ENCODE assay signal across 32 mouse cellular contexts in the genomic region with DNA sequence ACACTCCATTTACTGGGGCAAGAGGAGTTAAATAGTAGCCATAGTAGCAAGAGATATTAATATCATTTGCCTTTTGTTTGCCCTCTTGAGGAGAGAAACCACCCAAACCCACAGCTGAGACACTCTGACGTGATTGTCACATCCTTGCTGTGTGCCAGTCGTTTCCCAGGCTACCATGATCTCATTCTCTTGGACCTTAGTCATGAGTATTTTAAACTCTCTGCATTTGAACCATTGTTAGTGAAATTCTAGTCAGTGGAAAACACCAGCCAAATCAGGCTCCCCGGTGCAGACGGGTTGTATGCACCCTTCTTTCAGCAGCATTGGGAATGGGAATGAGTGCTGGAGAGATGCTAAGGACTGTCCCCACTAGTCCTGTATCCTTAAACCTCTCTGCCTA. TPM values are rescaled to one million over a fixed set of nuclear protein-coding genes. Genes with fewer than 3 reads are reported as not detected.
DNase-seq lines count a peak whose midpoint lies in the region; ATAC-seq and TF ChIP-seq lines count a peak whose summit lies in the region.
"Had no signal": no experiment of that assay in that cellular context is flagged by ENCODE, and none has a peak within 500 bp of the region (broad histone marks: within the 10 kb centered on the region; RNA-seq: fewer than 3 reads in every experiment).

No protein-coding gene starts in this region.

- no peak for TF ChIP-seq CTCF in hindbrain, postnatal 0 days (IDR thresholded peaks at IDR 0.05; ENCODE audit: low read depth)

- no peaks in the 10 kb centered on the region for H3K36me3 ChIP-seq in hindbrain, postnatal 0 days (ENCODE audit: insufficient read depth, low read length)
- no peaks in the 10 kb centered on the region for H3K36me3 ChIP-seq in hindbrain, embryonic 10.5 days
- H3K36me3 ChIP-seq in forebrain, embryonic 10.5 days (replicated peaks) = no peaks in the 10 kb centered on the region
- H3K36me3 ChIP-seq: embryonic facial prominence, embryonic 12.5 days; G1E; heart, embryonic 10.5 days; kidney, embryonic 15.5 days; limb, embryonic 10.5 days; liver, embryonic 15.5 days; lung, embryonic 15.5 days; neural tube, embryonic 13.5 days had no signal

- H3K4me1 ChIP-seq in hindbrain, postnatal 0 days (ENCODE audit: insufficient read depth, low read length) = no peaks in the 10 kb centered on the region
- H3K4me1 ChIP-seq in hindbrain, embryonic 10.5 days (replicated peaks) = 0 out of 2 replicates have a peak, but pooled peaks cover 4% of the 10 kb centered on the region
- no peaks in the 10 kb centered on the region for H3K4me1 ChIP-seq in forebrain, embryonic 10.5 days
- H3K4me1 ChIP-seq: embryonic facial prominence, embryonic 12.5 days; forebrain, embryonic 13.5 days; heart, embryonic 10.5 days; kidney, embryonic 15.5 days; limb, embryonic 10.5 days; liver, embryonic 15.5 days; lung, embryonic 15.5 days; neural tube, embryonic 13.5 days had no signal

- peak; percentile 70 for ATAC-seq in hindbrain, postnatal 0 days
- ATAC-seq: forebrain, embryonic 13.5 days; hindbrain, embryonic 16.5 days; intestine, postnatal 0 days had no signal

- 53% methylated on average over 4 of the region's 4 CpGs for WGBS in hindbrain, postnatal 0 days
- WGBS in hindbrain, embryonic 10.5 days = 77% methylated on average over 4 of the region's 4 CpGs
- WGBS in forebrain, embryonic 10.5 days = 85% methylated on average over 4 of the region's 4 CpGs

- H3K27me3 ChIP-seq in hindbrain, postnatal 0 days (ENCODE audit: insufficient read depth, low read length) = no peaks in the 10 kb centered on the region
- no peaks in the 10 kb centered on the region for H3K27me3 ChIP-seq in hindbrain, embryonic 10.5 days (ENCODE audit: insufficient read depth, poor library complexity, severe bottlenecking)
- H3K27me3 ChIP-seq in forebrain, embryonic 10.5 days (ENCODE audit: poor library complexity, severe bottlenecking) = no peaks in the 10 kb centered on the region
- H3K27me3 ChIP-seq: CH12.LX; embryonic facial prominence, embryonic 12.5 days; forebrain, embryonic 13.5 days; kidney, embryonic 15.5 days; liver, embryonic 15.5 days; lung, embryonic 15.5 days; megakaryocyte, embryonic 14.5 days; neural tube, embryonic 13.5 days had no signal

- no peak overlapping the region for H3K9ac ChIP-seq in hindbrain, postnatal 0 days (replicated peaks; ENCODE audit: low read length)
- H3K9ac ChIP-seq: embryonic facial prominence, embryonic 12.5 days; forebrain, embryonic 13.5 days; kidney, embryonic 15.5 days; liver, embryonic 15.5 days; lung, embryonic 15.5 days; neural tube, embryonic 13.5 days had no signal

- no peak overlapping the region for H3K27ac ChIP-seq in hindbrain, postnatal 0 days
- H3K27ac ChIP-seq in hindbrain, embryonic 10.5 days = no peak overlapping the region
- no peak overlapping the region for H3K27ac ChIP-seq in forebrain, embryonic 10.5 days
- H3K27ac ChIP-seq: embryonic facial prominence, embryonic 12.5 days; forebrain, embryonic 13.5 days; gastrocnemius, adult 2 months; heart, embryonic 10.5 days; kidney, embryonic 15.5 days; limb, embryonic 10.5 days; liver, embryonic 15.5 days; lung, embryonic 15.5 days; neural tube, embryonic 13.5 days had no signal

- no peak overlapping the region for H3K4me2 ChIP-seq in hindbrain, postnatal 0 days (ENCODE audit: low read depth, low read length)
- H3K4me2 ChIP-seq: embryonic facial prominence, embryonic 12.5 days; forebrain, embryonic 13.5 days; kidney, embryonic 15.5 days; liver, embryonic 15.5 days; lung, embryonic 15.5 days; neural tube, embryonic 13.5 days had no signal

- peak; percentile 27 for DNase-seq in hindbrain, postnatal 0 days (ENCODE audit: low spot score)
- DNase-seq in hindbrain, embryonic 10.5 days (ENCODE audit: low spot score) = no peak
- peak; percentile 21 for DNase-seq in right cerebral cortex, adult 2 months (ENCODE audit: low spot score in 2 of 2)
- DNase-seq in right cerebral cortex, postnatal 4 days = no peak
- DNase-seq in layer of hippocampus, adult 8-10 months (ENCODE audit: low spot score in 2 of 2) = peak; percentile 25 to 49
- DNase-seq in telencephalon, adult 2 months (ENCODE audit: low read depth, low spot score) = peak; percentile 52
- no peak for DNase-seq in forebrain, embryonic 10.5 days (ENCODE audit: extremely low spot score, low spot score)
- DNase-seq: adrenal gland, adult 8-10 months; B cell, adult 2 months; cerebellum, adult 2 months; cerebellum, postnatal 25 days; gastrocnemius, adult 2 months; kidney, postnatal 36 days; liver; lung, postnatal 36 days; midbrain, embryonic 14.5 days; retina, postnatal 1 day; spleen, adult 18-20 months; thymus, postnatal 25 days had no signal

- no peak overlapping the region for H3K4me3 ChIP-seq in hindbrain, postnatal 0 days (ENCODE audit: low read length)
- no peak overlapping the region for H3K4me3 ChIP-seq in hindbrain, embryonic 10.5 days
- H3K4me3 ChIP-seq in forebrain, embryonic 10.5 days = no peak overlapping the region
- H3K4me3 ChIP-seq: embryonic facial prominence, embryonic 12.5 days; forebrain, embryonic 13.5 days; gastrocnemius, adult 2 months; heart, embryonic 10.5 days; kidney, embryonic 15.5 days; limb, embryonic 10.5 days; liver, embryonic 15.5 days; lung, embryonic 15.5 days; megakaryocyte, embryonic 14.5 days; neural tube, embryonic 13.5 days had no signal

- no peaks in the 10 kb centered on the region for H3K9me3 ChIP-seq in hindbrain, postnatal 0 days (ENCODE audit: low read length)
- no peaks in the 10 kb centered on the region for H3K9me3 ChIP-seq in hindbrain, embryonic 10.5 days
- H3K9me3 ChIP-seq in forebrain, embryonic 10.5 days = no peaks in the 10 kb centered on the region
- H3K9me3 ChIP-seq: embryonic facial prominence, embryonic 12.5 days; forebrain, embryonic 13.5 days; heart, embryonic 10.5 days; kidney, embryonic 15.5 days; limb, embryonic 10.5 days; liver, embryonic 15.5 days; lung, embryonic 15.5 days; neural tube, embryonic 13.5 days had no signal

RNA-seq across cellular contexts. Expression of a gene that starts 32.6 kb away (rescaled TPM):
- total RNA-seq in hindbrain, postnatal 0 days (2014; rRNA removed) = 59.7 and 60.1 TPM in 2 replicates
- polyA plus RNA-seq in hindbrain, postnatal 0 days (2015; fragmentation: Nextera tagmentation; extraction: Ambion mirVana) = 18.7 and 21.5 TPM in 2 replicates
- polyA plus RNA-seq in hindbrain, embryonic 10.5 days (2016; fragmentation: Nextera tagmentation; extraction: Ambion mirVana) = 19.0 and 21.9 TPM in 2 replicates
- total RNA-seq in layer of hippocampus, adult 8-10 months (2022) = 10 to 100 TPM; 59.3 to 70.0 (median 65.4) TPM
- polyA plus RNA-seq in forebrain, embryonic 10.5 days (2016; fragmentation: Nextera tagmentation; extraction: Ambion mirVana) = 21.8 and 22.4 TPM in 2 replicates

Comparison
In these comparisons a context has a peak if more than half of its experiments do, and no peak if none do; other contexts are left out.
1. DNase-seq: peak in hindbrain, postnatal 0 days (single experiment), right cerebral cortex, adult 2 months (2 of 2), layer of hippocampus, adult 8-10 months (2 of 2) and telencephalon, adult 2 months (single experiment); none in hindbrain, embryonic 10.5 days (single experiment), right cerebral cortex, postnatal 4 days (single experiment) and forebrain, embryonic 10.5 days (single experiment).